Mouse (Mus musculus) spleen, adult 2 months (tissue): ENCODE results near the gene Fam189b. TPM values are rescaled to one million over a fixed set of nuclear protein-coding genes. Genes with fewer than 3 reads are reported as not detected.
A peak's percentile ranks its signal among the peaks of the same experiment; 100 is the strongest.

ENCODE experiments used
- DNase-seq, 2 experiments: peaks; one replicate each; pipeline versions ENCODE4 v3.0.0 to v3.0.0-alpha.2; 2012 to 2021; ENCODE audit warnings: low spot score in 2 of 2, low read depth in 1 of 2
- H3K27ac ChIP-seq: fragments of 200-500 bp; 2 replicates; pipeline ENCODE4 v1.5.1; 2012; ENCODE audit warnings: low read length, inconsistent platforms; ENCODE audit not compliant: insufficient read depth
- H3K27me3 ChIP-seq: fragments of 200-500 bp; 2 replicates; pipeline ENCODE4 v1.6.1; 2012; ENCODE audit warnings: mild to moderate bottlenecking, moderate library complexity, low read length, inconsistent platforms; ENCODE audit not compliant: control insufficient read depth, insufficient read depth
- H3K36me3 ChIP-seq: fragments of 200-500 bp; 2 replicates; pipeline ENCODE4 v1.6.1; 2012; ENCODE audit warnings: mild to moderate bottlenecking, low read length, inconsistent platforms; ENCODE audit not compliant: control insufficient read depth, insufficient read depth
- H3K4me1 ChIP-seq: fragments of 200-500 bp; 2 replicates; pipeline ENCODE4 v1.6.1; 2011; ENCODE audit warnings: inconsistent platforms; ENCODE audit not compliant: control insufficient read depth, insufficient read depth, insufficient read length
- H3K4me3 ChIP-seq: fragments of 200-500 bp; 2 replicates; pipeline ENCODE4 v1.5.1; 2011; ENCODE audit warnings: mild to moderate bottlenecking, inconsistent platforms; ENCODE audit not compliant: insufficient read depth, insufficient read length; ENCODE audit errors: extremely low read depth
- CTCF ChIP-seq: fragments of 200-500 bp; IDR thresholded peaks from 2 replicates; pipeline ENCODE4 v1.5.1; 2011; ENCODE audit warnings: mild to moderate bottlenecking, inconsistent platforms; ENCODE audit not compliant: insufficient read depth, insufficient read length, insufficient replicate concordance; ENCODE audit errors: extremely low read depth
- POLR2A ChIP-seq: fragments of 200-500 bp; IDR thresholded peaks from 2 replicates; pipeline ENCODE4 v1.6.1; 2011; ENCODE audit warnings: low read depth, low read length, inconsistent platforms
- WGBS: fragments of 180-500 bp; shearing (Covaris S2); methylation state at CpG from one replicate; pipeline ENCODE4 v1.1.7; 2018; 5-methylcytosine and 5-hydroxymethylcytosine counted together
- polyA plus RNA-seq: library from polyadenylated mRNA; depleted of rRNA; stranded (reverse); fragments of >200 nt; gene quantifications from 2 replicates; pipeline ENCODE4 v1.2.3, GENCODE M21; 2012

Gene Fam189b
- polyA plus RNA-seq, 1 experiment, result 104 TPM

DNA sequence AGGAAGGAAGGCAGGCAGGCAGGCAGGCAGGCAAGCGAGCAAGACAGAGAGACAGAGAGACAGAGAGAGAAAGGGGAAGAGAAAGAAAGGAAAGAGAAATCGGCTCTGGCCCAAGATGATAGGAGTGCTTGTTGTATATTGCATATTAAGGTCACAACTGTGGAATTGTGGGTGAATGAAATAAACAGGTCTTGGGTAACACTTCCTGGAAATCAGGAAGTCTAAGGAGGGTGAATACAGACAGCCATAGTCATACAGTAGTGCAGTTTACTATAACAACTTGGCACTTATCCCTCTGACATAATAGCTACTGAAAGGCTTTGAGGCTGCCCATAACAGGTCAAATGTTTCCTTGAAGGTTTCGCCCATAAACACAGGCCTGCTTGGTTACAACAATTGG, 16.9 kb downstream of the Fam189b start:
- Histone ChIP-seq H3K4me3 (no peak overlapping the region), H3K36me3 (peaks cover 9% of the 10 kb centered on the region; the same call in 1 of the 2 replicates), H3K4me1 (peaks cover 4% of the 10 kb centered on the region; the same call in 1 of the 2 replicates), H3K27me3 (no peaks in the 10 kb centered on the region), H3K27ac (no peak overlapping the region)
- no peak for DNase-seq
- 58% methylated on average over 3 of the region's 3 CpGs for WGBS
- no peak for TF ChIP-seq POLR2A
- TF ChIP-seq CTCF, result no peak

GRCm38 (mm10) chr3:89202253-89203141, 19.6 kb downstream of the Fam189b start, which contains the start of gene Gba:
Gba (plus strand) TSS chr3:89202928.
- H3K4me3 ChIP-seq, result peak within 1 kb of the TSS; percentile 72
- H3K27ac ChIP-seq, result no peak within 1 kb of the TSS
- DNase-seq, result peak; percentile 79 to 82
- H3K27me3 ChIP-seq, result no peaks in the 10 kb centered on the region
- WGBS, result 23% methylated on average over 13 of the region's 13 CpGs
- H3K4me1 ChIP-seq, result peaks cover 4% of the 10 kb centered on the region; the same call in 1 of the 2 replicates
- peaks cover 21% of the 10 kb centered on the region for H3K36me3 ChIP-seq
- TF ChIP-seq POLR2A (no peak), CTCF (no peak)

DNA sequence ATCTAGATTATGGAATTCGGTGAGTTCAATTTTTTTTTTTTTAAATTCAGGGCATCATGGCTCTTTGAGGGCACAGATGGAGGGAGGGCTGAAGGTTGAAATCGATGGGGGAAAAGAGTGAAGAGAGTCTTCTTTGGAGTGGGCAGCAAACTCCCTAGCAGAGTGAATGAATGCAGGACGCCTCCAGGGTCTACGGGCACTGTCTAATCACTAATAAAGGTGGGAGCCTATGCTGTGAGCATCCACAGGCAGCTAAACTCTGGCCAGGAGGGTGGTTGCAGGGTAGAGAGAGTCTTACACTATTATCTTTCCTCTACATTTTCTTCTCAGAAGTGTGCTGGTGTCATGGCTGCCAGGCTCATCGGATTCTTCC, 20.2 kb downstream of the Fam189b start:
- TF ChIP-seq POLR2A, result no peak
- TF ChIP-seq CTCF, result no peak
- Histone ChIP-seq H3K36me3 (peaks cover 26% of the 10 kb centered on the region), H3K4me1 (peaks cover 4% of the 10 kb centered on the region; the same call in 1 of the 2 replicates), H3K4me3 (peak overlapping the region; percentile 72), H3K27ac (no peak overlapping the region), H3K27me3 (no peaks in the 10 kb centered on the region)
- 26% methylated on average over 5 of the region's 5 CpGs for WGBS
- no peak for DNase-seq

DNA sequence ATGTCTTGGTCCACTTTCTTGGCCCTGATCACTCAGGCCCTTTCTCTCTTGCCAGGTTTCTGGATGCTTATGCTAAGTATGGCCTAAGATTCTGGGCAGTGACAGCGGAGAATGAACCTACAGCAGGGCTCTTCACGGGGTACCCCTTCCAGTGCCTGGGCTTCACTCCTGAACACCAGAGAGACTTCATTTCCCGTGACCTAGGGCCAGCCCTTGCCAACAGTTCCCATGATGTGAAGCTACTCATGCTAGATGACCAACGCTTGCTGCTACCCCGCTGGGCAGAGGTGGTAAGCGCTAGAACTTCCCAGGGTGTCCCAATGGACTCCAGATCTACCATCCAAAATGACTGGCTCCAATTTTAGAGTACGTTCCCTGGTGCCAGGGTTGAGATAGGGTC, 23.1 kb downstream of the Fam189b start:
- no peak overlapping the region for H3K4me3 ChIP-seq
- H3K36me3 ChIP-seq, result peaks cover 39% of the 10 kb centered on the region
- no peak overlapping the region for H3K27ac ChIP-seq
- 91% methylated on average over 7 of the region's 7 CpGs for WGBS
- H3K4me1 ChIP-seq, result peaks cover 4% of the 10 kb centered on the region; the same call in 1 of the 2 replicates
- H3K27me3 ChIP-seq, result no peaks in the 10 kb centered on the region
- DNase-seq, result no peak
- no peak for TF ChIP-seq POLR2A
- TF ChIP-seq CTCF, result no peak

DNA sequence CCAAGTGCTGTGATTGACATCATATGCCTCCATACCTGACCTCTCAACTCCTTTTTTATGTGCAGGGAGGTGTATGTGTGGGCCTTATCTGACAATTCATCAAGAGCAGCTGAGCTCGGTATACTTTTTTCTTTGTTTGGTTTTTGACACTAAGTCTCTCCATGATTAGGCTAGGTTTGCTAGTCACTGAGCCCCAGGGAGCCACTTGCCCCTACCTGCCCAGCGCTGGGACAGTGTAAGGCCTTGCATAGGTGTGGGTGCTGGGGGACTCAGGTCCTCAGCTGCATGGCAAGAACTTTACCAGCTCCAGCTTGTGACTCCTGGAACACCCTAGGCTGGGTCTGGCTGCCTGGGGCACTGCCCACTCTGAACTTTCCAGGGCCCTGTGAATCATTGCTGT, 23.8 kb downstream of the Fam189b start:
- H3K36me3 ChIP-seq, result peaks cover 39% of the 10 kb centered on the region
- TF ChIP-seq POLR2A (no peak), CTCF (no peak)
- DNase-seq, result no peak

GRCm38 (mm10) chr3:89208075-89208657, 25.2 kb downstream of the Fam189b start:
- Histone ChIP-seq H3K4me1 (peaks cover 3% of the 10 kb centered on the region; the same call in 1 of the 2 replicates), H3K36me3 (peaks cover 39% of the 10 kb centered on the region), H3K4me3 (no peak overlapping the region), H3K27me3 (no peaks in the 10 kb centered on the region), H3K27ac (no peak overlapping the region)
- TF ChIP-seq CTCF (no peak), POLR2A (no peak)
- WGBS, result 76% methylated on average over 13 of the region's 13 CpGs
- no peak for DNase-seq

More for the DNA sequence above, 23.8 kb downstream of the Fam189b start:
- no peak overlapping the region for H3K4me3 ChIP-seq
- 86% methylated on average over 2 of the region's 2 CpGs for WGBS
- H3K27ac ChIP-seq, result no peak overlapping the region
- H3K27me3 ChIP-seq, result no peaks in the 10 kb centered on the region
- peaks cover 4% of the 10 kb centered on the region; the same call in 1 of the 2 replicates for H3K4me1 ChIP-seq

DNA sequence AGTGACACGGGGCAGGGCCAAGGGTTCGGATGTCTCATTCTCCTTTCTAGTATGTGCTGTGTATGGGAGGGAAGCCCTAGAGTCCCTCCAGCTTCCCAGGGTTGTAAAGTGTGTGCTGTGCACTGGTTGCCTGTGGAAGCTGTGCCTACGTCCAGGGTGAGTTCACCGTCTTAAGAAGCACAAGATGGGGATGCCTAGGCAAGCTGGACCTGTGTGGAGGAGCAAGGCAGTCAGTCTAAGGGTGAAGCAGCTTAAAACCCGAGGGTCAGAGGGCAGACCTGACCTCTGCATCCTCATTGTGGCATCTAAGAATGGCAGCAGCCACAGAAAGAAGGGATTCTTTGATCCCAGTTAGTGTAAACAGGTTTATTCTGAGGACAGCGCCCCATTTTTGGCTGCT, 25.8 kb downstream of the Fam189b start:
- 92% methylated on average over 6 of the region's 6 CpGs for WGBS
- Histone ChIP-seq H3K4me3 (no peak overlapping the region), H3K27ac (no peak overlapping the region), H3K4me1 (no peaks in the 10 kb centered on the region), H3K36me3 (peaks cover 39% of the 10 kb centered on the region), H3K27me3 (no peaks in the 10 kb centered on the region)
- TF ChIP-seq CTCF (no peak), POLR2A (no peak)
- DNase-seq, result no peak
